Mouse (Mus musculus): ENCODE data around the gene Spef1.

Spef1 gene

GRCm38 (mm10) chr2:131140533-131140905 lies 46.6 kb downstream of the Spef1 start:
- no peak for DNase-seq

GRCm38 (mm10) chr2:131139886-131140532 lies 47.1 kb downstream of the Spef1 start:
- DNase-seq: no peak

- DNase-seq: no peak
Observed at GRCm38 (mm10) chr2:131139287-131139686, 47.8 kb downstream of the Spef1 start.

- DNase-seq: no peak
Observed at GRCm38 (mm10) chr2:131138760-131139159, 48.3 kb downstream of the Spef1 start.

- DNase-seq: no peak
Observed at GRCm38 (mm10) chr2:131138296-131138695, 48.8 kb downstream of the Spef1 start.

- DNase-seq: no peak
Observed at GRCm38 (mm10) chr2:131135521-131136139, 51.5 kb downstream of the Spef1 start.

GRCm38 (mm10) chr2:131134826-131135400 lies 52.2 kb downstream of the Spef1 start:
- no peak for DNase-seq

GRCm38 (mm10) chr2:131134381-131134780 lies 52.7 kb downstream of the Spef1 start:
- DNase-seq: no peak

- DNase-seq: no peak
Observed at GRCm38 (mm10) chr2:131132930-131133547, 54.0 kb downstream of the Spef1 start, which contains the start of gene Gm11037. TSS of gene Gm11037 (plus strand) at chr2:131133497.

GRCm38 (mm10) chr2:131132111-131132888 lies 54.8 kb downstream of the Spef1 start:
- no peak for DNase-seq

- no peak for DNase-seq
Observed at GRCm38 (mm10) chr2:131130849-131131248, 56.2 kb downstream of the Spef1 start.

GRCm38 (mm10) chr2:131129836-131130235 lies 57.2 kb downstream of the Spef1 start:
- no peak for DNase-seq

- no peak for DNase-seq
Observed at GRCm38 (mm10) chr2:131128636-131129157, 58.4 kb downstream of the Spef1 start.

GRCm38 (mm10) chr2:131128211-131128610 lies 58.9 kb downstream of the Spef1 start:
- DNase-seq: no peak

GRCm38 (mm10) chr2:131127161-131127730 lies 59.8 kb downstream of the Spef1 start, which contains the start of gene Hspa12b:
TSS of gene Hspa12b (plus strand) at chr2:131127280.
- DNase-seq: peak; percentile 60

GRCm38 (mm10) chr2:131125964-131126815 lies 60.9 kb downstream of the Spef1 start:
- DNase-seq: no peak

GRCm38 (mm10) chr2:131125157-131125963 lies 61.7 kb downstream of the Spef1 start:
- no peak for DNase-seq

GRCm38 (mm10) chr2:131124166-131124565 lies 62.9 kb downstream of the Spef1 start:
- DNase-seq: no peak

Data from thymus, postnatal 14 days (tissue).